Mouse (Mus musculus): ENCODE results near the gene Nos3. TPM values are rescaled to one million over a fixed set of nuclear protein-coding genes. Genes with fewer than 3 reads are reported as not detected.

Nos3 gene
- polyA plus RNA-seq, 1 experiment, result 11.4 TPM

DNA sequence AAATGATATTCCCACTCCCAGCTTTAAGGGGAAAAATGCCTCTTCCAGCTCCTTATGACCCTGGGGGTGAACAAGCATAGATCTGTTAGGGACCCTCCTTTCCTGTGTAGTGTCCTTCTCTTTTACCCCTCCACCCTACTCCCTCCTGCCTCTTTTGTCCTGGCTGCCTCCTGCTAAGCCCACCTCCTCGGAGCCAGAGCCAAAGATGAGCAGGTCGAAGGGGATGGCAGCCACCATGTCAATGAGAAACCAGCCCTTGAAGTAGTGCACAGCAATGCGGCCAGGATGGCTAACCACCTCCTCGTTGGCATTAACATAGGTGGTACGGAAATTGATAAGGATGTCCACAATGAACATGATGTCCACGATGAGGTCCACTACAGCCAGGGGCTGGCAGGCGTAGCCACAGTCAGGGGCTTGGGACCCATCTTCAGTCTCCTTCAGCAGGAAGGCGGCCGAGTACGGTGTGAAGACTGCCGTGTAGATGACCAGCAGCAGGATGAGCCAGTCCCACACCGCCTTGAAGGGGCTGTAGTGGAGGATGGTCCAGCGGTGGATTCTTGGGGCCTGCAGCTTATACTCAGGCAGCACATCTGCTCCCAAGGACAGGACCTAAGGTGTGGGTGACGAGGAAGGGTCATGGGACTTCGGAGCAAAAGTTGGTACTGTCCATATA is 38.3 kb upstream of the Nos3 start:
- no peaks in the 10 kb centered on the region for H3K36me3 ChIP-seq (ENCODE audit: control insufficient read depth, insufficient read depth, low read length)
- 0 out of 2 replicates have a peak, but pooled peaks cover 4% of the 10 kb centered on the region for H3K4me1 ChIP-seq (ENCODE audit: control insufficient read depth, insufficient read depth, low read length)
- no peak overlapping the region for H3K27ac ChIP-seq (ENCODE audit: insufficient read depth, low read depth, low read length)
- H3K27me3 ChIP-seq (replicated peaks; ENCODE audit: control insufficient read depth, insufficient read depth, low read length), result no peaks in the 10 kb centered on the region
- H3K4me3 ChIP-seq (ENCODE audit: insufficient read depth, low read depth, low read length), result no peak overlapping the region
- DNase-seq, result no peak
- TF ChIP-seq CTCF (conservative IDR thresholded peaks at IDR 0.05; ENCODE audit: insufficient read depth, insufficient read length, low read depth, low read length) (no peak), POLR2A (IDR thresholded peaks at IDR 0.05; ENCODE audit: low read depth, low read length) (no peak)
- WGBS, result 95% methylated on average over 15 of the region's 15 CpGs

DNA sequence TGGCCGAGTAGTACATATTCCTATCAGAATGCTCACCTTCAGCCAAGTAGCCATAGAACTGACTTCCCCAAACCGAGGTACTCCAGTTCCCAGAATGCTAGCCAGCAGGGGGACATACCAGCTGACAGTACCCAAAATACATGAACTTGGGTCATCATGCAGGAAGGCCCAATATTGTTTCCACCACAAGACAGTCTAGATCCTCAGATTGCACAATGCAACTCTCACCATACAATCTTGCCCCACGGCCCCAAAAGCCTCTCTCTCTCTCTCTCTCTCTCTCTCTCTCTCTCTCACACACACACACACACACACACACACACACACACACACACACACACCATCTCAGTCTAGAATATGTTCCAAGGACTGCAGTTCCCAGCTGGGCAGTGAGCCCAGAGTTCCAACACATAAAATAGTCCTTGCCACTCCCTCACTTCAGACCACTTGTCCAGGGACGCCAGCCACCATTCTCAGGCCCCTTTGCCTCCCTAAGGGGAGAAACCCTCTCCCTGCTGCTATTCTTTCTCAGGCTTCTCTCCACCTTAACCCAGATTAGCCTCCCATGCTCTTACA is 37.7 kb upstream of the Nos3 start:
- WGBS, result 64% methylated on average over 4 of the region's 4 CpGs
- no peak for DNase-seq
- no peak overlapping the region for H3K4me3 ChIP-seq (ENCODE audit: insufficient read depth, low read depth, low read length)
- H3K4me1 ChIP-seq (ENCODE audit: control insufficient read depth, insufficient read depth, low read length), result 0 out of 2 replicates have a peak, but pooled peaks cover 4% of the 10 kb centered on the region
- H3K27ac ChIP-seq (ENCODE audit: insufficient read depth, low read depth, low read length), result no peak overlapping the region
- TF ChIP-seq CTCF (conservative IDR thresholded peaks at IDR 0.05; ENCODE audit: insufficient read depth, insufficient read length, low read depth, low read length) (no peak), POLR2A (IDR thresholded peaks at IDR 0.05; ENCODE audit: low read depth, low read length) (no peak)
- H3K27me3 ChIP-seq (replicated peaks; ENCODE audit: control insufficient read depth, insufficient read depth, low read length), result no peaks in the 10 kb centered on the region
- no peaks in the 10 kb centered on the region for H3K36me3 ChIP-seq (ENCODE audit: control insufficient read depth, insufficient read depth, low read length)

- H3K4me3 ChIP-seq (ENCODE audit: insufficient read depth, low read depth, low read length), result no peak overlapping the region
- H3K4me1 ChIP-seq (ENCODE audit: control insufficient read depth, insufficient read depth, low read length), result 0 out of 2 replicates have a peak, but pooled peaks cover 4% of the 10 kb centered on the region
- WGBS, result 69% methylated on average over 6 of the region's 6 CpGs
- DNase-seq, result no peak
- H3K36me3 ChIP-seq (ENCODE audit: control insufficient read depth, insufficient read depth, low read length), result no peaks in the 10 kb centered on the region
- H3K27ac ChIP-seq (ENCODE audit: insufficient read depth, low read depth, low read length), result no peak overlapping the region
- H3K27me3 ChIP-seq (replicated peaks; ENCODE audit: control insufficient read depth, insufficient read depth, low read length), result no peaks in the 10 kb centered on the region
- no peak for TF ChIP-seq POLR2A (IDR thresholded peaks at IDR 0.05; ENCODE audit: low read depth, low read length)
- TF ChIP-seq CTCF (conservative IDR thresholded peaks at IDR 0.05; ENCODE audit: insufficient read depth, insufficient read length, low read depth, low read length), result no peak
These were observed 35.8 kb upstream of the Nos3 start for GRCm38 (mm10) chr5:24328813-24329211.

- WGBS, result 4% methylated on average over 27 of the region's 27 CpGs
- peak; percentile 72 for DNase-seq
- no peak overlapping the region for H3K27ac ChIP-seq (ENCODE audit: insufficient read depth, low read depth, low read length)
- H3K4me3 ChIP-seq (ENCODE audit: insufficient read depth, low read depth, low read length), result peak overlapping the region; percentile 23; the same call in 1 of the 2 replicates
- H3K4me1 ChIP-seq (ENCODE audit: control insufficient read depth, insufficient read depth, low read length), result 0 out of 2 replicates have a peak, but pooled peaks cover 4% of the 10 kb centered on the region
- TF ChIP-seq POLR2A (IDR thresholded peaks at IDR 0.05; ENCODE audit: low read depth, low read length) (no peak), CTCF (conservative IDR thresholded peaks at IDR 0.05; ENCODE audit: insufficient read depth, insufficient read length, low read depth, low read length) (no peak)
- H3K36me3 ChIP-seq (ENCODE audit: control insufficient read depth, insufficient read depth, low read length), result no peaks in the 10 kb centered on the region
- no peaks in the 10 kb centered on the region for H3K27me3 ChIP-seq (replicated peaks; ENCODE audit: control insufficient read depth, insufficient read depth, low read length)
These were observed 35.2 kb upstream of the Nos3 start for GRCm38 (mm10) chr5:24329212-24329964.

DNA sequence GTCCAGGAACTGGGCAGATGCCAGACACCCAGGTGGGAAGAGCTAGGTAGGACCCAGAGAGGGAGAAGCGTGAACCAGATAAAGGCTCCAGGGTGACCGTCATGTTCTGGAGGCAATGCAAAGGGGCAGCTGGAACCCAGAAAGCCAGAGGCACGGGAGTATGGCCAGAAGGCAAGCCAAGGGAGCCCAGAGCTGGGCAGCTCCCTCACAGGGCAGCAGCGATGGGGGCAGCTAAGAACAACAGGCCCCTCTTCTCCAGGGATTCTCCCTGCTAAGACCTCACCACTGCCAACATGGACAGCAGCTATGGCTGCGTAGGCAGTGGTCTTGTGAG is 34.7 kb upstream of the Nos3 start:
- DNase-seq, result no peak
- no peak overlapping the region for H3K4me3 ChIP-seq (ENCODE audit: insufficient read depth, low read depth, low read length)
- H3K27ac ChIP-seq (ENCODE audit: insufficient read depth, low read depth, low read length), result no peak overlapping the region
- no peaks in the 10 kb centered on the region for H3K27me3 ChIP-seq (replicated peaks; ENCODE audit: control insufficient read depth, insufficient read depth, low read length)
- WGBS, result 51% methylated on average over 5 of the region's 5 CpGs
- TF ChIP-seq POLR2A (IDR thresholded peaks at IDR 0.05; ENCODE audit: low read depth, low read length), result no peak
- no peak for TF ChIP-seq CTCF (conservative IDR thresholded peaks at IDR 0.05; ENCODE audit: insufficient read depth, insufficient read length, low read depth, low read length)
- no peaks in the 10 kb centered on the region for H3K36me3 ChIP-seq (ENCODE audit: control insufficient read depth, insufficient read depth, low read length)
- H3K4me1 ChIP-seq (ENCODE audit: control insufficient read depth, insufficient read depth, low read length), result 0 out of 2 replicates have a peak, but pooled peaks cover 4% of the 10 kb centered on the region

DNA sequence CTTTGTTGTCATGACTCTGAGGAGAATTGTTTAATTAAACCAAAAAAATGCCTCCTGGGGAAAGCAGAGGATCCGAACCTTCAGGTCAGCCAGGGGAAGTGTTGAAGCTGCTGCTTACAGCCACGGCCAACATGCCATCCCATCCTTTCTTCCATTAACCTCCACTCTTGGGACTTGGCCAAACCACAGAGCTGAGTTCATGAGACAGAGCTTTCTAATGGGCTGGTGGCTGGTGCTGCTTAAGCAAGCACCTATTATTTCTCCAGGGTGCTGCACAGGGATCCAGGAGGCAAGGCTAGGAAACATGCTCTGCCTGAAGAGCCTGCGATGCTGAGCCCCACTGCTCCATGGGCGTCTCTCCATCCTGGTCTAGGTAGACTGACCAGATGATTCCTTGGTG is 32.2 kb upstream of the Nos3 start:
- WGBS, result 67% methylated on average over 4 of the region's 4 CpGs

GRCm38 (mm10) chr5:24334749-24335148 is 29.9 kb upstream of the Nos3 start:
- Histone ChIP-seq H3K36me3 (ENCODE audit: control insufficient read depth, insufficient read depth, low read length) (no peaks in the 10 kb centered on the region), H3K4me1 (ENCODE audit: control insufficient read depth, insufficient read depth, low read length) (no peaks in the 10 kb centered on the region), H3K4me3 (ENCODE audit: insufficient read depth, low read depth, low read length) (no peak overlapping the region), H3K27ac (ENCODE audit: insufficient read depth, low read depth, low read length) (no peak overlapping the region), H3K27me3 (replicated peaks; ENCODE audit: control insufficient read depth, insufficient read depth, low read length) (no peaks in the 10 kb centered on the region)
- 26% methylated on average over 3 of the region's 3 CpGs for WGBS
- DNase-seq, result peak; percentile 27
- TF ChIP-seq POLR2A (IDR thresholded peaks at IDR 0.05; ENCODE audit: low read depth, low read length) (no peak), CTCF (conservative IDR thresholded peaks at IDR 0.05; ENCODE audit: insufficient read depth, insufficient read length, low read depth, low read length) (no peak)

More for the DNA sequence above, 32.2 kb upstream of the Nos3 start:
- DNase-seq, result no peak
- H3K27me3 ChIP-seq (replicated peaks; ENCODE audit: control insufficient read depth, insufficient read depth, low read length), result no peaks in the 10 kb centered on the region
- H3K4me1 ChIP-seq (ENCODE audit: control insufficient read depth, insufficient read depth, low read length), result 0 out of 2 replicates have a peak, but pooled peaks cover 4% of the 10 kb centered on the region
- TF ChIP-seq CTCF (conservative IDR thresholded peaks at IDR 0.05; ENCODE audit: insufficient read depth, insufficient read length, low read depth, low read length), result no peak
- no peak for TF ChIP-seq POLR2A (IDR thresholded peaks at IDR 0.05; ENCODE audit: low read depth, low read length)
- H3K36me3 ChIP-seq (ENCODE audit: control insufficient read depth, insufficient read depth, low read length), result no peaks in the 10 kb centered on the region
- H3K27ac ChIP-seq (ENCODE audit: insufficient read depth, low read depth, low read length), result no peak overlapping the region
- H3K4me3 ChIP-seq (ENCODE audit: insufficient read depth, low read depth, low read length), result no peak overlapping the region
